Mouse (Mus musculus) megakaryocyte, embryonic 14.5 days (primary cell): ENCODE results near the gene Sh3bgr.

Experiments used
- FLI1 ChIP-seq: IDR thresholded peaks from 2 replicates; pipeline ENCODE4 v1.6.1; 2012; ENCODE audit warnings: low read length, inconsistent platforms, mixed read lengths
- GATA1 ChIP-seq: IDR thresholded peaks from 3 replicates; pipeline ENCODE4 v1.6.1; 2012; ENCODE audit warnings: mixed read lengths, low read length, inconsistent platforms, borderline replicate concordance

DNA sequence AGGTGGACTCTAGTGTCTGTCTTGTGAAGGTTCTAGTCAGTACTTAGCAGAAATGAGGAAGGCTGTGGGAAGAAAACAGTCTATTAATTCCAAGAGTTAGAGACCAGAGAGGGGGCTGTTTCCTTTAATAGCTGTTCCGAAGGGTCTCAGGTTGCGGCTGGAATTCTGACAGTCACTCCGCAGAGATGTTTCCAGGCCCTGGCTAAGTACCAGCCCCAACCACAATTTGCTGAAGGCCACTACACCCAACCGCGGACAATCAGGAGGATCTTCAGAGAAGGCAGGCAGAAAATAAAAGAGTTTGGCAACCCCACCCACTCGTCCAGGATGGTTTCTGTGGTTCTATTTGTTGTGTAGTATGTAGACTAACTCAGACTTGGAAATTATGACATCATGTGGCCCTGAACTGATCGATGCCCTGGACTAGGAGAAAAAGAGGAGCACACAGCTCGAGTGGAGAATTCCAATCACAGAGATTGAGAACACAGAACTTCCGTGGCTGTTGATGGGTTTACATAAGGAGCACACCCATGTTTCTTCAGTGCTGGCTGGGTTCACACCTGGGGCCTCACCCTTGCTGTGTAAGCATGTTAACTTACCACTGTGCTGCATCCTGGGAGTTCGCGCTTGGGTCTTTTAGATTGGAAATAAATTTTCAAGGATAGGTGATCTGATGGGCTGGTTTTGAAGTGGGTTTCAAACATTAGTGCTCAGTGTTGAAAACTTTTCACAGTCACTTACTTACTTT is 1.4 kb downstream of the Sh3bgr start:
- TF ChIP-seq GATA1 (no peak), FLI1 (no peak)
